Mouse (Mus musculus) kidney, adult 2 months (tissue): Measurements from ENCODE around the gene Cpeb1.

Experiments
- CTCF ChIP-seq: fragments of 200-500 bp; conservative IDR thresholded peaks from 2 replicates; pipeline ENCODE4 v1.5.1; 2011; ENCODE audit warnings: low read depth, mild to moderate bottlenecking, control low read depth, low read length, moderate library complexity, mixed read lengths; ENCODE audit not compliant: insufficient read depth, insufficient read length
- POLR2A ChIP-seq: fragments of 200-500 bp; IDR thresholded peaks from one replicate; pipeline ENCODE4 v1.6.1; 2011; ENCODE audit warnings: low read depth, low read length, control low read depth

- TF ChIP-seq CTCF (peak; percentile 77), POLR2A (peak; percentile 51)
These were observed 110.5 kb downstream of the Cpeb1 start, which contains the start of gene Rps17 for GRCm38 (mm10) chr7:81344544-81345446.
